Mouse (Mus musculus): ENCODE results near the gene Psenen. TPM values are rescaled to one million over a fixed set of nuclear protein-coding genes. Genes with fewer than 3 reads are reported as not detected.

Gene Psenen
- total RNA-seq, 2 experiments from 2014 or later = 91.2 to 92.1 TPM

- DNase-seq = no peak
Measured at GRCm38 (mm10) chr7:30520396-30520795, 43.0 kb downstream of the Psenen start.

GRCm38 (mm10) chr7:30518325-30518724 is 45.1 kb downstream of the Psenen start:
- no peak for DNase-seq

GRCm38 (mm10) chr7:30515003-30515760 is 48.2 kb downstream of the Psenen start:
- no peak for DNase-seq

Small RNA genes lying within 50 kb of the gene (microRNA-seq; reads per million reads assigned to microRNA genes)
- 0.74 to 3.7 reads per million in 2 experiments for gene Gm38670 (ENCODE audit: borderline replicate concordance in 2 of 2)
- 0.26 to 0.74 reads per million in 2 experiments for gene Mir3569 (ENCODE audit: borderline replicate concordance in 2 of 2)

Other genes starting within 250 kb of the Psenen start
- 1 to 10 TPM; 1.2 to 1.4 TPM for gene Syne4, start 248.8 kb downstream of the Psenen start, total RNA-seq (2021)
- under 1 TPM; 0.31 to 0.46 TPM for gene E130208F15Rik, start 241.9 kb downstream of the Psenen start, total RNA-seq (2021)
- gene Sdhaf1, start 239.7 kb downstream of the Psenen start, total RNA-seq (2021) = 1 to 10 TPM; 6.5 to 7.3 TPM
- gene Lrfn3, start 200.9 kb downstream of the Psenen start, total RNA-seq (2021) = 1 to 10 TPM; 2.5 to 2.6 TPM
- 1 to 10 TPM; 5.8 to 6.5 TPM for gene Tyrobp, start 149.9 kb downstream of the Psenen start, total RNA-seq (2021)
- not detected for gene Hcst, start 143.8 kb downstream of the Psenen start, total RNA-seq (2021)
- gene Nfkbid, start 141.9 kb downstream of the Psenen start, total RNA-seq (2021) = under 1 TPM in 1 of 2 experiments, not detected in 1; 0.27 TPM
- under 1 TPM; 0.72 to 0.95 TPM for gene Aplp1, start 118.1 kb downstream of the Psenen start, total RNA-seq (2021)
- not detected for gene Kirrel2, start 105.9 kb downstream of the Psenen start, total RNA-seq (2021)
- not detected for gene Nphs1, start 105.3 kb downstream of the Psenen start, total RNA-seq (2021)
- not detected for gene Prodh2, start 70.0 kb downstream of the Psenen start, total RNA-seq (2021)
- 1 to 10 TPM in 1 of 2 experiments, under 1 TPM in 1; 0.74 to 1.1 TPM for gene Arhgap33, start 28.6 kb downstream of the Psenen start, total RNA-seq (2021)
- gene Hspb6, start 11.4 kb downstream of the Psenen start, total RNA-seq (2021) = 1,000 to 10,000 TPM; 1,175 to 3,096 TPM
- gene Proser3, start 11.3 kb downstream of the Psenen start, total RNA-seq (2021) = 1 to 10 TPM; 3.0 to 6.4 TPM
- 10 to 100 TPM in 1 of 2 experiments, 1 to 10 TPM in 1; 8.4 to 10.3 TPM for gene Lin37, start 3.8 kb downstream of the Psenen start, total RNA-seq (2021)
- 10 to 100 TPM; 54.1 to 55.6 TPM for gene U2af1l4, start 326 bp downstream of the Psenen start, total RNA-seq (2021)
- gene Gm49396, start 283 bp downstream of the Psenen start, total RNA-seq (2021) = 1 to 10 TPM; 1.6 to 2.2 TPM
- under 1 TPM; 0.46 to 0.75 TPM for gene Igflr1, start 1.8 kb upstream of the Psenen start, total RNA-seq (2021)
- gene Kmt2b, start 25.1 kb upstream of the Psenen start, total RNA-seq (2021) = 10 to 100 TPM; 12.3 to 14.0 TPM
- gene Zbtb32, start 35.3 kb upstream of the Psenen start, total RNA-seq (2021) = not detected
- gene Upk1a, start 49.2 kb upstream of the Psenen start, total RNA-seq (2021) = not detected
- gene Cox6b1, start 62.5 kb upstream of the Psenen start, total RNA-seq (2021) = 1,000 to 10,000 TPM; 1,459 to 1,684 TPM
- gene Etv2, start 72.2 kb upstream of the Psenen start, total RNA-seq (2021) = not detected
- gene Rbm42, start 86.7 kb upstream of the Psenen start, total RNA-seq (2021) = 10 to 100 TPM; 37.2 to 40.1 TPM
- 1 to 10 TPM; 3.5 to 5.1 TPM for gene Haus5, start 101.4 kb upstream of the Psenen start, total RNA-seq (2021)
- gene Pmis2, start 108.0 kb upstream of the Psenen start, total RNA-seq (2021) = 1 to 10 TPM; 2.3 to 3.4 TPM
- not detected for gene 2200002J24Rik, start 135.3 kb upstream of the Psenen start, total RNA-seq (2021)
- under 1 TPM; 0.33 to 0.75 TPM for gene Atp4a, start 148.6 kb upstream of the Psenen start, total RNA-seq (2021)
- 100 to 1,000 TPM; 283 to 405 TPM for gene Tmem147, start 165.9 kb upstream of the Psenen start, total RNA-seq (2021)
- not detected for gene Gapdhs, start 180.1 kb upstream of the Psenen start, total RNA-seq (2021)
- gene Sbsn, start 187.8 kb upstream of the Psenen start, total RNA-seq (2021) = 1 to 10 TPM; 2.3 to 5.6 TPM
- under 1 TPM; 0.43 to 0.51 TPM for gene Dmkn, start 200.1 kb upstream of the Psenen start, total RNA-seq (2021)
- 1 to 10 TPM in 1 of 2 experiments, under 1 TPM in 1; 0.97 to 2.8 TPM for gene Krtdap, start 224.3 kb upstream of the Psenen start, total RNA-seq (2021)

All from gastrocnemius, postnatal 25 days (tissue).